Mouse (Mus musculus) midbrain, embryonic 14.5 days (tissue): ENCODE measurements at regions not wholly inside any gene's neighbourhood (a gene's known extent, or its start where the extent isn't known, plus 50 kb on each side); places are given as distances from the start of the nearest gene placed in this dataset.

Experiments used
- ATAC-seq: fragments of 200-750 bp; cut with Nextera tagmentation; 2 replicates; pipeline ENCODE4 v1.8.0; 2017; ENCODE audit warnings: moderate number of reproducible peaks, moderate library complexity; ENCODE audit not compliant: low FRiP score, low TSS enrichment
- DNase-seq: peaks from one replicate; pipeline ENCODE4 v3.0.0-alpha.2; 2015
- H3K27ac ChIP-seq: fragments of 300-500 bp; sonication (generic); replicated peaks from 2 replicates; pipeline ENCODE4 v1.5.1; 2014; ENCODE audit warnings: mild to moderate bottlenecking, low read depth, low read length, moderate library complexity
- H3K27me3 ChIP-seq: fragments of 300-500 bp; sonication (generic); 2 replicates; pipeline ENCODE4 v1.6.1; 2014; ENCODE audit warnings: low read length, control low read depth, mixed read lengths; ENCODE audit not compliant: control insufficient read depth, insufficient read depth
- H3K36me3 ChIP-seq: fragments of 300-500 bp; sonication (generic); 2 replicates; pipeline ENCODE4 v1.6.1; 2014; ENCODE audit warnings: low read length, control low read depth; ENCODE audit not compliant: control insufficient read depth, insufficient read depth
- H3K4me1 ChIP-seq: fragments of 300-500 bp; sonication (generic); 2 replicates; pipeline ENCODE4 v1.6.1; 2014; ENCODE audit warnings: mild to moderate bottlenecking, antibody characterized with exemption, low read length, control low read depth; ENCODE audit not compliant: control insufficient read depth, insufficient read depth
- H3K4me2 ChIP-seq: fragments of 300-500 bp; sonication (generic); 2 replicates; pipeline ENCODE4 v1.6.1; 2014; ENCODE audit warnings: mild to moderate bottlenecking, low read length, moderate library complexity
- H3K4me3 ChIP-seq: fragments of 300-500 bp; sonication (generic); replicated peaks from 2 replicates; pipeline ENCODE4 v1.5.1; 2014; ENCODE audit warnings: low read depth, low read length
- H3K9ac ChIP-seq: fragments of 300-500 bp; sonication (generic); replicated peaks from 2 replicates; pipeline ENCODE4 v1.6.1; 2014; ENCODE audit warnings: mild to moderate bottlenecking, low read length, moderate library complexity
- H3K9me3 ChIP-seq: fragments of 300-500 bp; sonication (generic); 2 replicates; pipeline ENCODE4 v1.6.1; 2016; ENCODE audit warnings: low read length, control low read depth, mixed read lengths; ENCODE audit not compliant: control insufficient read depth
- whole genome bisulfite sequencing: fragments of 180-500 bp; shearing (Covaris S2); extraction: QIAGEN DNeasy Blood & Tissue Kit; methylation state at CpG from one replicate; pipeline ENCODE4 v1.1.7; 2014; 5-methylcytosine and 5-hydroxymethylcytosine counted together

GRCm38 (mm10) chr11:112197620-112198268 lies 584.3 kb upstream of the Sox9 start:
- Histone ChIP-seq H3K4me3 (no peak overlapping the region), H3K36me3 (no peaks in the 10 kb centered on the region), H3K4me1 (0 out of 2 replicates have a peak, but pooled peaks cover 5% of the 10 kb centered on the region), H3K4me2 (peak overlapping the region; percentile 40), H3K9me3 (no peaks in the 10 kb centered on the region), H3K9ac (no peak overlapping the region), H3K27ac (no peak overlapping the region), H3K27me3 (no peaks in the 10 kb centered on the region)
- ATAC-seq, result peak; percentile 27; the same call in 1 of the 2 replicates
- WGBS, result 3% methylated on average over 18 of the region's 18 CpGs
- peak; percentile 59 for DNase-seq

DNA sequence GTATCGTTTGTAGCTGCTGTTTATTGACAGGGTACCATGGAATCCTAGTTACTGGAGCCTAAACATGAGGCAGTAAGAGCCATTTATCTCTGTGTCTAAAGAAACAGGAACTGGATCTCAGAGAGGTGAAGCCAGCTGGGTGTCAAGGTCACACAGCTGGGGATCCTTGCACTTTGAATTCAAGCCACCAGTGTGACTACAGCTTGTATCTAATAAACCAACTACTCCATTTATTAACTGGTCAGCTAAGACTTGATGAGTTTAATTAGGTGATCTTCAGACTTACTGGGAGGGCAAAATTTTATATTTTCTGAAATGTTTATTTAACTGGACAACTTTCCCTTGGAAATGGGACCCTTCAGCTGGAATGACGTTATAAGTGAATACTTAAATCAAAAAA lies 577.5 kb upstream of the Sox9 start:
- no peaks in the 10 kb centered on the region for H3K9me3 ChIP-seq
- no peak overlapping the region for H3K27ac ChIP-seq
- H3K4me2 ChIP-seq, result no peak overlapping the region
- no peak for DNase-seq
- ATAC-seq, result no peak
- H3K9ac ChIP-seq, result no peak overlapping the region
- WGBS, result 66% methylated on average over 2 of the region's 2 CpGs
- H3K36me3 ChIP-seq, result no peaks in the 10 kb centered on the region
- no peaks in the 10 kb centered on the region for H3K27me3 ChIP-seq
- H3K4me3 ChIP-seq, result no peak overlapping the region
- no peaks in the 10 kb centered on the region for H3K4me1 ChIP-seq

- H3K9me3 ChIP-seq, result no peaks in the 10 kb centered on the region
- 30% methylated on average over 4 of the region's 4 CpGs for WGBS
- H3K36me3 ChIP-seq, result no peaks in the 10 kb centered on the region
- H3K4me1 ChIP-seq, result no peaks in the 10 kb centered on the region
- H3K4me3 ChIP-seq, result no peak overlapping the region
- no peak overlapping the region for H3K9ac ChIP-seq
- ATAC-seq (no peak), DNase-seq (peak; percentile 75)
- no peak overlapping the region for H3K27ac ChIP-seq
- H3K4me2 ChIP-seq, result no peak overlapping the region
- H3K27me3 ChIP-seq, result no peaks in the 10 kb centered on the region
Measured at GRCm38 (mm10) chr11:112209414-112209813, 572.6 kb upstream of the Sox9 start.

DNA sequence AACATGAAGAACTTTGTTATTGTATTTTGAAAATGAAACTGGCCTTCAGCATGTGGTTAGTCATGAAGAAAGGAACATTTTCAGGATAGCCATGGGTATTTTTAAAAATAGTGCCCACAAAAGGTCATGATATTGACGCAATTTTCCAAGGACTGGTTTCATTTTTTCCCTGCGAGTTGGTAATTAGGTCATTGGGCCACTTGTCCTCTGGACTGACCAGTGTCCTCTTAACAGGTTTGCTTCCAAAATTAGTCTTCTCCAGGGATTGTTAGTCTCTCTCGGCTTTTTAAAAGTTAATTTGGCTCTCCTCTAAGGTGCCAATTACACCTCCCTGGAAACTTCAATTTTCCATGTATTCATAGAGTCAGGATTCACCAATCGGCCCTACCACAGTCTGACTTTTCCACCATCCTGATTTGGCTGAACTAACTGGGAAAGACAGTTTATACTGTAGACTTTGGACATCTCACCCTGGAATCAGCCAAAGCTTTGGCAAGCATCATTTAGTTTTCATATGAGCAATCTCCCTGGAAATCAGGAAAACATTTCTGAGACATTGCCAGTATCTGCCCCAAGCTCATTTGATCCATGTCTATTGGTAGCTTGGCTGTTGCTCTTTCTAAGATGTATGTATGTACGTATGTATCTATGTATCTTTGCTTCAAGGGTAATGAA lies 562.8 kb upstream of the Sox9 start:
- H3K27ac ChIP-seq, result no peak overlapping the region
- no peak overlapping the region for H3K4me2 ChIP-seq
- 95% methylated on average over 5 of the region's 5 CpGs for WGBS

DNA sequence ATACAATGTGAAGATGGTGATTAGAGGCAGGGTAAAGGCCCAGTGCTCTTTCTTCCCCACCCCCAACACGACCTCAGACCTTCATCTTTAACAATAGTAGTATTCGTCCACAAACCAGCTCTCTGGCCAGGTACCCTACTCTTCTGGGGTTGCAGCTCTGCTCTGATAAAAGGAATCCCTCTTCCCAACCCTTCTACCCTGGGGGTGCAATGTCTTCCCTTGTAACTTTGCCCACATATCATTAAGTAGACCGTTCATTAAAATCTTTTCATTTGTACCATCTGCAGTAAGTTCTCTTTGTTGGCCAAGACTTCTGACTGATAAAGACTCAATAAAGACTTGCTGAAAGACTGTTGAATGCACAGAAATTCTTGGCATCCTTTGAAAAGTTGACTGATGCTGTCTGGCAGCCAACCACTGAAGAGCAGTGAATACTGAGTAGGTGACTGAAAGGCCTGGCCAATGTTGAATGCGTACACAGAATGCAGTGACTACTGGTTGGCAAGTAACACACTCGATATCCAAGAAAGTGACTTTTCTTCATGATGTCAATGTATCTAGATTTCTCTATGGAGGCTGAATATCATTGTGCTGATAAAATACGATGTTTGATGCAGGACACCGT lies 547.4 kb upstream of the Sox9 start:
- H3K4me1 ChIP-seq, result no peaks in the 10 kb centered on the region
- no peak overlapping the region for H3K4me3 ChIP-seq
- H3K9me3 ChIP-seq, result no peaks in the 10 kb centered on the region
- no peaks in the 10 kb centered on the region for H3K36me3 ChIP-seq
- no peak overlapping the region for H3K4me2 ChIP-seq
- ATAC-seq, result no peak
- no peaks in the 10 kb centered on the region for H3K27me3 ChIP-seq
- no peak overlapping the region for H3K27ac ChIP-seq
- whole genome bisulfite sequencing, result 85% methylated on average over 7 of the region's 7 CpGs
- H3K9ac ChIP-seq, result no peak overlapping the region
- DNase-seq, result peak; percentile 12

More for the DNA sequence above, 562.8 kb upstream of the Sox9 start:
- Histone ChIP-seq H3K27me3 (no peaks in the 10 kb centered on the region), H3K4me1 (no peaks in the 10 kb centered on the region), H3K36me3 (no peaks in the 10 kb centered on the region), H3K4me3 (no peak overlapping the region), H3K9ac (no peak overlapping the region), H3K9me3 (no peaks in the 10 kb centered on the region)
- DNase-seq (no peak), ATAC-seq (no peak)

DNA sequence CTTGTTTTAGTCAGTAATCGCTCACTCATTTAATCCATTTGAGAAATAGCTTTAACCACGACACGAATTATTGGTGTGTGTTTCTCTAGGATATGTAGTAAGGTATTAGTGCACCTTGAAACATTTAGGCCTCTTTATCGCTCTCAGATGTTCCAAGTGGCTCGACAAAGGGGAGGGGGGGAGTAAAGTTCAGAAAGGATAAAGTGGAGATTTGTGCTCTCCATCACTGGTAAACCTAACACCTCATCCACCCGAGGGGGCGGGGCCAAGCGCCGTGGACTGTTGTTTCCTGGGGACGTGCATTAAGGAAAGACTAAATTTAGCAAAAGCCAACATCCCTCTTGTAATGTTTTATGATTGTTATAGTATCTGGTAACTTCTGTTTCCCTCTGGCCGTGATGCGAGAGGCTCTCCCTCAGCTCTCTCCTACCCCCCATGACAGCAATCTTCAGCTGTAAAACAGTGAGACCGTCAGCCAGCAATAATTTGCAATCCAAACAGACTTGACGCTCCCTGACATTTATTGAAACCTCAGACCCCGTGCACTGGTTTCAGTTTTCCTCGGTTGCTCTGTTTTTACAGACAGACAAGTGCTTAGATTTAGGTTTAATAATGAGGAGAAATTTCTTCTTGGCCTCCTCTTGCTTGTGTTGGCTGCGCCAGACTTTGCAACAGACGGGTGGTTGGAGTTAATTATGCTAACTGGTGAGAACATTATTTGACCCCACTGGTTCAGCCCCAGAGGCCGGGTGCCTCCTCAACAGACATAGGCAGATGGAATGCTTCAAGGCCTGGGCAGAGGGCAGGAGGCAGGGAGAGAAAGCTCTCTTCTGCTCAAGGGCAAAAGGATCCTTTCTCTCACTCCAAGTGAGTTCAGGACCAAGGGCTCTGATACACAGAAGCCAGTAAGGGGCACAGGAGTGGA lies 542.8 kb upstream of the Sox9 start:
- H3K27ac ChIP-seq, result no peak overlapping the region
- no peak for ATAC-seq
- no peak for DNase-seq
- H3K9me3 ChIP-seq, result no peaks in the 10 kb centered on the region
- no peak overlapping the region for H3K4me2 ChIP-seq
- no peak overlapping the region for H3K9ac ChIP-seq
- no peaks in the 10 kb centered on the region for H3K4me1 ChIP-seq
- WGBS, result 86% methylated on average over 19 of the region's 19 CpGs
- H3K36me3 ChIP-seq, result no peaks in the 10 kb centered on the region
- no peak overlapping the region for H3K4me3 ChIP-seq
- no peaks in the 10 kb centered on the region for H3K27me3 ChIP-seq

DNA sequence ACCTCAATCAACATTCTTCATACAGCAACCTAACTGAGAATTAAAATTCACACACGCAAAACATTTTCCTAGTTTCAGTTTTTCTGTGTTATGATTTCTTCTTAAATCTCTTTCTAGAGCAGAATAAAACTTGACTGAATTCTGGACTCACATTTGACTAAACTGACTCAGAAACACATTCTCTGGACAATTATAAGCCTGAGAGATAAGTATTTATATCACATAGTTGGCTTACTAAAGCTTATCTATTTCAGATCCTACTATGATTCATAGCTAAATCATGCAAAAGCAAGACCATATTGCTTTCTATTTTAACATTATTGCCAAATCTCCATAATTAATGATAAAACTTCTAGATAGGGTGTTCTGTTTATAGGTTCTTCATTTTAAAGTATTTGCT lies 529.5 kb upstream of the Sox9 start:
- no peaks in the 10 kb centered on the region for H3K9me3 ChIP-seq
- DNase-seq (no peak), ATAC-seq (no peak)
- no peaks in the 10 kb centered on the region for H3K4me1 ChIP-seq
- no peak overlapping the region for H3K4me3 ChIP-seq
- no peak overlapping the region for H3K27ac ChIP-seq
- 97% methylated on average over 1 of the region's 1 CpGs for WGBS
- no peaks in the 10 kb centered on the region for H3K36me3 ChIP-seq
- no peak overlapping the region for H3K4me2 ChIP-seq
- H3K9ac ChIP-seq, result no peak overlapping the region
- H3K27me3 ChIP-seq, result no peaks in the 10 kb centered on the region

DNA sequence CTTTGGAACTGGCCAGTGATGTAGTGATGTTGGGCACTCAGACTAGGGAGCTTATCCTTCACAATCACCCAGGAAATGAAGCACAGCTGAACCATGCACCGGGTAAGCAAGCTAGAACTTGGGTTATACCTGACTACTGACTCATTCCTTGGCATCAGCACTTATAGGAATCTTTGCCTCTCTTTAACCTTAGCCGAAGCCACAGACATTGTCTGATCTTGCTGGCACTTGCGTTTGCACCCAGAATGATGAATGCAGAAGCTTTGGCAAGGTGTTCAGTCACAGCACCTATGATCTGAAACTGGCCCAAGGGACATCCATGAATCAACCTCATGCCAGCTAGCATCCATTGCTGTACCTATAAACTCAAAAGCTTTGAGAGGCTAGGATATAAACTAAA lies 529.0 kb upstream of the Sox9 start:
- no peaks in the 10 kb centered on the region for H3K27me3 ChIP-seq
- H3K4me2 ChIP-seq, result no peak overlapping the region
- no peak for DNase-seq
- no peak overlapping the region for H3K4me3 ChIP-seq
- no peaks in the 10 kb centered on the region for H3K4me1 ChIP-seq
- WGBS, result 94% methylated on average over 3 of the region's 3 CpGs
- no peaks in the 10 kb centered on the region for H3K9me3 ChIP-seq
- H3K36me3 ChIP-seq, result no peaks in the 10 kb centered on the region
- no peak overlapping the region for H3K9ac ChIP-seq
- no peak overlapping the region for H3K27ac ChIP-seq
- no peak for ATAC-seq
